Mouse (Mus musculus) lung, postnatal 0 days (tissue): ENCODE data around the gene Gatad2b. TPM values are rescaled to one million over a fixed set of nuclear protein-coding genes. Genes with fewer than 3 reads are reported as not detected.

Experiments used
- ATAC-seq: fragments of 200-750 bp; cut with Nextera tagmentation; 2 replicates; pipeline ENCODE4 v1.8.0; 2017; ENCODE audit warnings: moderate library complexity
- DNase-seq: peaks from one replicate; pipeline ENCODE4 v3.0.0-alpha.2; 2016; ENCODE audit warnings: low spot score
- H3K27ac ChIP-seq: fragments of 300-500 bp; sonication (generic); 2 replicates; pipeline ENCODE4 v1.5.1; 2014; ENCODE audit warnings: antibody characterized with exemption, mild to moderate bottlenecking, low read length, mixed read lengths
- H3K27me3 ChIP-seq: fragments of 300-500 bp; sonication (generic); replicated peaks from 2 replicates; pipeline ENCODE4 v1.6.1; 2014; ENCODE audit warnings: low read length, mixed read lengths; ENCODE audit not compliant: insufficient read depth
- H3K36me3 ChIP-seq: fragments of 300-500 bp; sonication (generic); 2 replicates; pipeline ENCODE4 v1.6.1; 2014; ENCODE audit warnings: low read length, mixed read lengths; ENCODE audit not compliant: insufficient read depth
- H3K4me1 ChIP-seq: fragments of 300-500 bp; sonication (generic); 2 replicates; pipeline ENCODE4 v1.6.1; 2014; ENCODE audit warnings: antibody characterized with exemption, low read depth, low read length, mixed read lengths; ENCODE audit not compliant: insufficient read depth
- H3K4me2 ChIP-seq: fragments of 300-500 bp; sonication (generic); replicated peaks from 2 replicates; pipeline ENCODE4 v1.6.1; 2014; ENCODE audit warnings: low read depth, mild to moderate bottlenecking, low read length, moderate library complexity, mixed read lengths
- H3K4me3 ChIP-seq: fragments of 300-500 bp; sonication (generic); 2 replicates; pipeline ENCODE4 v1.5.1; 2014; ENCODE audit warnings: low read depth, low read length
- H3K9ac ChIP-seq: fragments of 300-500 bp; sonication (generic); replicated peaks from 2 replicates; pipeline ENCODE4 v1.6.1; 2014; ENCODE audit warnings: low read depth, mild to moderate bottlenecking
- H3K9me3 ChIP-seq: fragments of 300-500 bp; sonication (generic); 2 replicates; pipeline ENCODE4 v1.6.1; 2016; ENCODE audit warnings: low read length, mixed read lengths
- CTCF ChIP-seq: IDR thresholded peaks from 2 replicates; pipeline ENCODE4 v1.5.1; 2016; ENCODE audit warnings: antibody characterized with exemption, mild to moderate bottlenecking
- EP300 ChIP-seq: IDR thresholded peaks from 2 replicates; pipeline ENCODE4 v1.6.1; 2016; ENCODE audit warnings: antibody characterized with exemption, mild to moderate bottlenecking, control low read depth
- WGBS: fragments of 180-500 bp; shearing (Covaris S2); extraction: QIAGEN DNeasy Blood & Tissue Kit; methylation state at CpG from one replicate; pipeline ENCODE4 v1.1.7; 2014; 5-methylcytosine and 5-hydroxymethylcytosine counted together
- microRNA-seq: library from miRNA; unstranded; fragments of <30 nt; microRNA quantifications from one replicate; pipeline ENCODE4, GENCODE M21; 2016
- polyA plus RNA-seq: library from polyadenylated mRNA; unstranded; fragments of >200 nt; fragmentation: Nextera tagmentation; extraction: Ambion mirVana; gene quantifications from 2 replicates; pipeline ENCODE4 v1.2.1, GENCODE M21; 2015

Gatad2b gene
- polyA plus RNA-seq, 1 experiment from 2014 or later, result 9.2 TPM

DNA sequence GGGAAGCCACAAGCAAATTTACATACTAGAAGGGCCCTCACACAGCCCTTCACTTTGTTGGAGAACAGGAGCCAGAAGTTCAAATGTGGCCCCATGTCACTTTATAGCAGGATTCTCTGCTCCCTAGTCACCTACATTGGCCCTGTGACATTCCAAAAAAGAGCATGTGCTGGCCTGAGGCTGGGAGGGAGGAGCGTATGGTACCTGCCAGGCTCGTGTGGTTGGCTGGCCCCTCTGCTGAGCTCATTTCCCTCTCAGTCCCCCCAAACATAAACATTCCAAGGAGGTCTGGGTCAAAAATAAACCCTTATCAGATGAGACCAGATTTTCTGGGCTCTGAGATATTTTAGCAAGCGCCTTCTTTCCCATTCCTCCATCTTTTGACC lies 120.0 kb downstream of the Gatad2b start:
- H3K4me1 ChIP-seq, result no peaks in the 10 kb centered on the region
- H3K4me3 ChIP-seq, result no peak overlapping the region
- ATAC-seq, result peak; percentile 44
- WGBS, result 28% methylated on average over 3 of the region's 3 CpGs
- H3K27me3 ChIP-seq, result no peaks in the 10 kb centered on the region
- H3K9ac ChIP-seq, result no peak overlapping the region
- no peaks in the 10 kb centered on the region for H3K9me3 ChIP-seq
- peaks cover 18% of the 10 kb centered on the region; the same call in 1 of the 2 replicates for H3K36me3 ChIP-seq
- no peak overlapping the region for H3K4me2 ChIP-seq
- no peak overlapping the region for H3K27ac ChIP-seq
- peak; percentile 14 for DNase-seq
- TF ChIP-seq EP300 (no peak), CTCF (no peak)

Small RNAs within 50 kb of the gene (microRNA-seq; reads per million reads assigned to microRNA genes)
- not detected for gene Mir7012

Other genes starting within 250 kb of the Gatad2b start
- gene 4933434E20Rik, start 241.5 kb upstream of the Gatad2b start, polyA plus RNA-seq, result 144 and 146 TPM in 2 replicates
- gene Ubap2l, start 240.6 kb upstream of the Gatad2b start, polyA plus RNA-seq, result 101 and 118 TPM in 2 replicates
- 506 and 509 TPM in 2 replicates for gene Tpm3, start 220.5 kb upstream of the Gatad2b start, polyA plus RNA-seq
- 0.10 and 0.17 TPM in 2 replicates for gene Nup210l, start 189.0 kb upstream of the Gatad2b start, polyA plus RNA-seq
- gene Rps27, start 79.5 kb upstream of the Gatad2b start, polyA plus RNA-seq, result 1,752 and 1,909 TPM in 2 replicates
- gene Rab13, start 79.5 kb upstream of the Gatad2b start, polyA plus RNA-seq, result 30.6 and 31.0 TPM in 2 replicates
- gene Jtb, start 61.6 kb upstream of the Gatad2b start, polyA plus RNA-seq, result 148 and 154 TPM in 2 replicates
- gene Creb3l4, start 49.7 kb upstream of the Gatad2b start, polyA plus RNA-seq, result 2.4 and 2.8 TPM in 2 replicates
- gene Slc39a1, start 45.0 kb upstream of the Gatad2b start, polyA plus RNA-seq, result 143 and 152 TPM in 2 replicates
- gene Crtc2, start 39.0 kb upstream of the Gatad2b start, polyA plus RNA-seq, result 11.9 and 16.2 TPM in 2 replicates
- 2.3 and 2.7 TPM in 2 replicates for gene Dennd4b, start 28.0 kb upstream of the Gatad2b start, polyA plus RNA-seq
- gene Slc27a3, start 96.8 kb downstream of the Gatad2b start, polyA plus RNA-seq, result 16.0 and 18.0 TPM in 2 replicates
- 10.6 and 13.9 TPM in 2 replicates for gene Ints3, start 140.4 kb downstream of the Gatad2b start, polyA plus RNA-seq
- gene Npr1, start 172.7 kb downstream of the Gatad2b start, polyA plus RNA-seq, result 30.0 and 35.8 TPM in 2 replicates
- 58.4 and 65.8 TPM in 2 replicates for gene Ilf2, start 182.9 kb downstream of the Gatad2b start, polyA plus RNA-seq
- 97.9 and 101 TPM in 2 replicates for gene Snapin, start 197.9 kb downstream of the Gatad2b start, polyA plus RNA-seq
- gene Chtop, start 216.3 kb downstream of the Gatad2b start, polyA plus RNA-seq, result 85.8 and 87.8 TPM in 2 replicates
- gene S100a1, start 221.2 kb downstream of the Gatad2b start, polyA plus RNA-seq, result 289 and 309 TPM in 2 replicates
- gene S100a13, start 221.3 kb downstream of the Gatad2b start, polyA plus RNA-seq, result 159 and 167 TPM in 2 replicates
- gene S100a14, start 233.7 kb downstream of the Gatad2b start, polyA plus RNA-seq, result 77.5 and 100 TPM in 2 replicates
- gene S100a16, start 244.1 kb downstream of the Gatad2b start, polyA plus RNA-seq, result 368 and 387 TPM in 2 replicates